Mouse (Mus musculus) central nervous system, embryonic 14 days (tissue): Measurements from ENCODE around the gene Slc17a2. TPM values are rescaled to one million over a fixed set of nuclear protein-coding genes. Genes with fewer than 3 reads are reported as not detected.

Experiments used
- polyA plus RNA-seq: library from polyadenylated mRNA; depleted of rRNA; stranded (reverse); fragments of >200 nt; gene quantifications from 2 replicates; pipeline ENCODE4 v1.2.3, GENCODE M21; 2012; rRNA removed

Slc17a2 gene
- polyA plus RNA-seq = not detected in 2 replicates

GRCm38 (mm10) chr13:23806422-23807052 is at the start of gene Slc17a2:
Slc17a2 (plus strand) TSS chr13:23806993.

GRCm38 (mm10) chr13:23760972-23761864 is 45.6 kb upstream of the Slc17a2 start, which contains the start of gene Hist1h4a:
Hist1h4a (minus strand) TSS chr13:23761230.

GRCm38 (mm10) chr13:23761871-23762821 is 44.6 kb upstream of the Slc17a2 start, which contains the start of gene Hist1h3a:
Hist1h3a (minus strand) TSS chr13:23762386.

GRCm38 (mm10) chr13:23763586-23764323 is 43.0 kb upstream of the Slc17a2 start, which contains the start of gene Hist1h1a:
Hist1h1a (plus strand) TSS chr13:23763666.

GRCm38 (mm10) chr13:23769613-23770012 is 37.2 kb upstream of the Slc17a2 start, which contains the start of gene Trim38:
Trim38 (plus strand) TSS chr13:23769913.

GRCm38 (mm10) chr13:23839308-23839707 is 32.5 kb downstream of the Slc17a2 start, which contains the start of gene Slc17a3:
Slc17a3 (plus strand) TSS chr13:23839434.

GRCm38 (mm10) chr13:23867405-23867804 is 60.6 kb downstream of the Slc17a2 start, which contains the start of gene Slc17a1:
Slc17a1 (plus strand) TSS chr13:23867750.

Other genes starting within 250 kb of the Slc17a2 start
- 20.2 and 31.1 TPM in 2 replicates for gene Hist1h3e, start 244.6 kb upstream of the Slc17a2 start, polyA plus RNA-seq
- gene Hist1h2ae, start 235.8 kb upstream of the Slc17a2 start, polyA plus RNA-seq = 9.2 and 10.5 TPM in 2 replicates
- gene Hist1h2bg, start 235.6 kb upstream of the Slc17a2 start, polyA plus RNA-seq = 17.6 and 25.1 TPM in 2 replicates
- gene Hist1h2bf, start 232.8 kb upstream of the Slc17a2 start, polyA plus RNA-seq = 7.5 and 10.9 TPM in 2 replicates
- 4.5 and 5.4 TPM in 2 replicates for gene Hist1h2ad, start 232.6 kb upstream of the Slc17a2 start, polyA plus RNA-seq
- 14.9 and 24.5 TPM in 2 replicates for gene Hist1h3d, start 231.2 kb upstream of the Slc17a2 start, polyA plus RNA-seq
- gene Hist1h4d, start 225.4 kb upstream of the Slc17a2 start, polyA plus RNA-seq = 6.8 and 9.8 TPM in 2 replicates
- 2.1 and 2.5 TPM in 2 replicates for gene Hist1h2be, start 185.9 kb upstream of the Slc17a2 start, polyA plus RNA-seq
- gene Hist1h1e, start 184.4 kb upstream of the Slc17a2 start, polyA plus RNA-seq = 5.2 and 7.1 TPM in 2 replicates
- gene Hist1h2ac, start 123.0 kb upstream of the Slc17a2 start, polyA plus RNA-seq = 1.2 and 1.3 TPM in 2 replicates
- 25.7 and 29.8 TPM in 2 replicates for gene Hist1h2bc, start 122.8 kb upstream of the Slc17a2 start, polyA plus RNA-seq
- 0.16 TPM in 1 of 2 replicates, not detected in the other for gene Hist1h1t, start 111.2 kb upstream of the Slc17a2 start, polyA plus RNA-seq
- 7.0 and 8.6 TPM in 2 replicates for gene Hist1h4c, start 108.5 kb upstream of the Slc17a2 start, polyA plus RNA-seq
- 2.3 and 2.4 TPM in 2 replicates for gene Hfe, start 96.1 kb upstream of the Slc17a2 start, polyA plus RNA-seq
- gene Hist1h1c, start 68.2 kb upstream of the Slc17a2 start, polyA plus RNA-seq = 12.2 and 12.7 TPM in 2 replicates
- 19.7 and 29.1 TPM in 2 replicates for gene Hist1h3c, start 61.4 kb upstream of the Slc17a2 start, polyA plus RNA-seq
- 6.1 and 9.8 TPM in 2 replicates for gene Hist1h2bb, start 60.3 kb upstream of the Slc17a2 start, polyA plus RNA-seq
- gene Hist1h2ab, start 55.9 kb upstream of the Slc17a2 start, polyA plus RNA-seq = 24.0 and 28.7 TPM in 2 replicates
- 26.1 and 47.9 TPM in 2 replicates for gene Hist1h3b, start 54.7 kb upstream of the Slc17a2 start, polyA plus RNA-seq
- 20.0 and 24.9 TPM in 2 replicates for gene Hist1h4b, start 50.0 kb upstream of the Slc17a2 start, polyA plus RNA-seq
- 8.6 and 12.5 TPM in 2 replicates for gene Hist1h4a, start 45.8 kb upstream of the Slc17a2 start, polyA plus RNA-seq
- 15.6 and 21.5 TPM in 2 replicates for gene Hist1h3a, start 44.6 kb upstream of the Slc17a2 start, polyA plus RNA-seq
- 3.5 and 4.3 TPM in 2 replicates for gene Hist1h1a, start 43.3 kb upstream of the Slc17a2 start, polyA plus RNA-seq
- 0.02 TPM in 1 of 2 replicates, not detected in the other for gene Trim38, start 37.1 kb upstream of the Slc17a2 start, polyA plus RNA-seq
- 0.01 TPM in 1 of 2 replicates, not detected in the other for gene Slc17a3, start 32.4 kb downstream of the Slc17a2 start, polyA plus RNA-seq
- not detected in 2 replicates for gene Slc17a1, start 60.8 kb downstream of the Slc17a2 start, polyA plus RNA-seq
- gene Slc17a4, start 108.0 kb downstream of the Slc17a2 start, polyA plus RNA-seq = not detected in 2 replicates
- gene Hist1h2ba, start 127.2 kb downstream of the Slc17a2 start, polyA plus RNA-seq = not detected in 2 replicates
- not detected in 2 replicates for gene Hist1h2aa, start 127.5 kb downstream of the Slc17a2 start, polyA plus RNA-seq
- gene Scgn, start 184.2 kb downstream of the Slc17a2 start, polyA plus RNA-seq = 1.2 and 1.5 TPM in 2 replicates